Mouse (Mus musculus): ENCODE results near the gene Lclat1.
"Not testable (repeated sequence)": the region's sequence is repeated elsewhere in the genome, so short reads cannot be mapped to it uniquely, and the experiment has no call there.

Lclat1 gene

DNA sequence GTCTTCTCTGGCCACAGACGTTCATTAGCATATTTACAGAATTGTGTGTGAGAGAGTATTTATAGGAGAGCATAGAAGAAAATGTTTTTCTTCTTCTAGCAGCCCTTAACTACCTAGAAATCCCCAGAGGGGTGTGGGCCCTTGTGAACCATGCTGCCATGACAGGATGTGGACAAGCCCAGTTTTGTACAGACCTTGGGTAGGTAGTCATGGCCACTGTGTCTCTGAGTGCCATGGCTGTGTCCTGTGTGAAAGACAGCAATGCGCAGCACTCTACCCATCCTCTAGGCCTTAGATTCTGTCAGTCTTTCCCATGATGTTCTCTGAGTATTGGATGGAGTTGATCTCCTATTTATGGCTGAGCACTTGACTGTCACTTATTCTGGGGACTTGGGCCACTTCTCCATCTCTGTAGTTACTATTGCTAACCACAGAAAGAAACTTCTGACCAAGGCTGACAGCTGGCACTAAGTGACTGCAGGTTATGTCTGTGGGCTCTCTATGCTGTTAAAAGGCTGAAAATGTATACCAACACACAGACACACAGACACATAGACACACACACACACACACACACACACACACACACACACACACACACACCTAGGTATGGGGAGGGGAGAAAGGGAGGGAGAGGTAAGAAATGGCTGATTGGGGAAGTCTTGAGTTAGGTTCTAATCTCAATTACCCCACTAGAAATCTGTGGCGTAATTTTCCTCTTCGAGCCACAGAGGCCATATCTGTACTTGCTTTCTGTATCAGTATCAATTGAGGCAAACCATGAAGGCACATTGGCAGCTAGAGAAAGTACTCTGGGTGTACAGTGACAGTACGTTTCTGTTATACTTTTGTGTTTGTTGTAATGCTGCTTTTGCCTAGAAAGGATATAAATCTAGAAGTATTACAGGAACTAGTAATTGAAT is 29.0 kb downstream of the Lclat1 start:
- DNase-seq (ENCODE audit: low read depth, low spot score), result no peak

DNA sequence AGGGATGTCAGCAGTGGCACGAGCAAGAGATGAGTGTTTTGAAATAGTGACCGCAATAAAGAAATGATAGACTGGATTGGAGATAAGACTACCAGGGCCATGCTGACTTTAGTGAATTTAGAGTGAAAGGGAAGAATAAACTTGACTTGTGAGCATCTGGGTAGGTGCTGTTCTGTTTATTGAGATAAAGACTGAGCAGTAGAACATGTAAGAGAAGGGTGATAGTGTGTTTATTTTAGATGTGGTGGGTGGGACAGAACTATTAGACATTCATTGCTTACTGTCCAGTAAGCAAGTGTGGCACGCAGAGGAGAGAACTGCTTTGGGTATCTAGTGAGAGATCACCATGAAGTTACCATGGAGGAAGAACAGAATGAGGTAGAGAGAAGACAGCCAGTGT is 30.4 kb downstream of the Lclat1 start:
- DNase-seq (ENCODE audit: low read depth, low spot score), result no peak

DNA sequence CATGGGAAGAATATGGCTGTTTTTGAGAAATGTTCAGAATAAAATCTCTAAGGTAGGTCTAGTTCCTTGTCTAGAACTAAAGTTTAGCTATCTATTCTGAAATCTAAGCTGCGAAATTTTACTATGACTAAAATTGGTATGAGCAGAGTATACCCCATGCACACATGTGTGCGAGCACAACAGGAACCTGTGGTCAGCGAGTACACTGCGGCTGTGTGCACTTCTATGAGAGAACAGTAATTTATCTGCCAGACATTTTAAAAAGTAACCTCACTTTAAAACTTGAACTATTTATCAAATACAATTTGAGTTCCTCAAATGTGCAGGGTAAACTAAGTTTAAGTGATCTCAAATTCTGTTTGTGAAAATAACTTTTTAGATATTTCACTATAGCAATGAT is 34.2 kb downstream of the Lclat1 start:
- no peak for DNase-seq (ENCODE audit: low read depth, low spot score)

DNA sequence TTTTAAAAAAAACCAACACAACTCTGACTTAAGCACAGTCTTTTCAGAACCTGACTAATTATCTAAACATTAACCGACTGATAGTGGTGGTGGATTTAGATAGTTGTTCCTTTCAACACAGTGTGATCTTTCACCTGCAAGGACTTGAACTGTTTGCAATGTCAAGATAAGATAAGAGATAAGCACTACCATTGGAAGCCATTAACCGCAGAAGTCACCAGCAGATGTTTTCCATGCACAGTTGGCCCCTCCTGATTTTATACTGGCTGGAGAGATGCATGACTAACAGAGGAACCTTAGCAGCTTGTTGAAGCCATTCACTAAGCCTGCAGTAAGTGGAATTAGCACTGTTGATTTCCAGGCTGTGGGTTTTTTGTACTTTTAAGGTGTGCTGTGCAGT is 34.7 kb downstream of the Lclat1 start:
- DNase-seq (ENCODE audit: low read depth, low spot score), result no peak

DNA sequence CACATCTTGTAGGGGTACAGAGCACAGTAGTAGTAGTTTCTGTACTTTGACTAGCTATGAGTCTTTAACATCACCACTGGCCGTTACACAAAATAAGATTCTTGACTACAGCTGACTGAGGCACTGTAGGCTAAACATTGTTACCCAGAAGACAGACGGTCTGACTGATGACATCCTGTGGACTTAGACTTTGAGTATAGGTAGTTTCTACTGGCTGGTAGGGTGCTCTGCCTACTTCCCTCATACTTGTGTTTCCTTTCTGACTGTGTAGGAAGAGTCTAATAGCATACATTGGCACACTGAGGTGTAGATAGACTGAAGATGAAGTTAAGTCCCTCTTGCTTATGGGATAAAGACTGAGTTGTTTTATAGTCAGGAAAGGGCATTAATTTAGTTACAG is 37.6 kb downstream of the Lclat1 start:
- DNase-seq (ENCODE audit: low read depth, low spot score), result no peak

DNA sequence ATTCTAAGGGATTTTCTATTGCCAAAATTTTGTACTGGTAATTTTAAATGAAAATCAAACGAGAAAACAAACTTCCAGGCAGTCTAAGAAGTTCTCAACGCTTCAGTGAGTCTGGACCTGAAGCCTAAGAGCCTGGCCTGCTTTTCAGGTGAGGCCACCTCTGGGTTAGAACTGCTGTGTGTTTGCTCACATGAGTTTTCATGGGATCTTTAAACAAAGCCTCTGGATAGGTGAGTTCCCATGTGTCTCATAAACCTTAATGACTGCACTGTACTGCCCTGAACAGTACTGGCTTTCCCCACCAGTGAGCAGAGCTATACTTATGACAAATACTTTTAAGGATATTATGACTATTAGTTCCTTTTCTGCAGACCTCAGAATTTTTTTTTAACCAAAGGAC is 40.8 kb downstream of the Lclat1 start:
- no peak for DNase-seq (ENCODE audit: low read depth, low spot score)

DNA sequence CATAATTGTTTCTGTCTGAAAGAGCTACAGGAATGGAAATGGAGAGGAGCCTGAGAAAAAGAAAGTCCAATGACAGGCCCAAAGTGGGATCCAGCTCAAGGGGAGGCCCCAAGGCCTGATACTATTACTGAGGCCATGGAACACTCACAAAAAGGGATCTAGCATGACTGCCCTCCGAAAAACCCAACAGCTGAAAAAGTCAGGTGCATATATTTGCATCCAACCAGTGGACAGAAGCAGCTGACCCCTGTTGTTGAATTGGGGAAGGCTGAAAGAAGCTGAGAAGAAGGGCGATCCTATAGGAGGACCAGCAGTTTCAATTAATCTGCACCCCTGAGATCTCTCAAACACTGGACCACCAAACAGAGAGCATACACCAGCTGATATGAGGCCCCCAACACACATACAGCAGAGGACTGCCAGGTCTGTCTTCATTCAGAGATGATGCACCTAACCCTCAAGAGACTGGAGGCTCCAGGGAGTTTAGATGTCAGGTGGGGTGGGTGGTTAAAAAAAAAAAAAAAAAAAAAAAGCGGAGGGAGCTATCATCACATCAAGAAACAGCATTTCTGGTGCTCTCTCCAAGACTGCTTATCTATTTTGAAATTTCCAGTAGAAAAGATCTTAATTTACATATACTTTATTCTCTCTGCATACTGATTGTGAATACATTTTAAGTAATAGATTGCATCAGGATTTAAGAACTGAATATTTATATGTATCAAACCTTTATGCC is 45.2 kb downstream of the Lclat1 start:
- not testable (repeated sequence) for DNase-seq (ENCODE audit: low read depth, low spot score)

DNA sequence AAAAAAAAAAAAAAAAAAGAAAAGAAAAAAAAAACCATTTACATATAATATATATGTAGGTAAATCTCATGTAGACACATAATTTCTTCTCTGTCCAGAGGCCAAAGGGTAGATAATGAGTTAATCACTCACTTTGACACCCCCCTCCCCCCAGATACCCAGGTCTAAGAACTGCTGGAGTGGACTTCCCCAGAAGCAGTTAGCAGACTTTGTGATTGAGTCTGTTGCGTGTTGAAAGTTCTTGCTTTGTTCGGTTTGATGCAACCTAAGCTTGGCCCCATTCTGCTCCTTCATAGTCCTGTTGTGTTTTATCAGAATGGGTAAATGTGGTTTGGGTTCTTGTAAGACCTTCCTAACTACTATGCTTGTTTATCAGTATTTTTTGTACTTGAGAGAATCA is 45.9 kb downstream of the Lclat1 start:
- DNase-seq (ENCODE audit: low read depth, low spot score), result no peak

DNA sequence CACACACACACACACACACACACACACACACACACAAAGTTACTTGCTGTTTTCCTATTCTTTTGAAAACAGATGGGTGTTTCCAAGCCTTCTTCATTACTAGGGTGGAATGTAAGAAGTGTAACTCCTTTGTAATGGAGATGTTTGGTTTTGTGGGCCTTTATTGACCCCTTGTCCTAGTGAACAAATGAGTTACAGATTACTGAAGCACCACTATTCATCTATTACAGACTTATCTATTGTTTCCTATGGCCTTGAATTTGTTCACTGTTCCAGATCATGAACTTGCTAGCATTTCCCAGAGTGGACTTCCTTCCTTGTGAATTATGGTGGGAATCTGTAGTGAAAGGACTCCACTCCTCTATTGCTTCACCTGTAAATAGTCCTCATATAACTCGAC is 48.8 kb downstream of the Lclat1 start:
- DNase-seq (ENCODE audit: low read depth, low spot score), result no peak

DNA sequence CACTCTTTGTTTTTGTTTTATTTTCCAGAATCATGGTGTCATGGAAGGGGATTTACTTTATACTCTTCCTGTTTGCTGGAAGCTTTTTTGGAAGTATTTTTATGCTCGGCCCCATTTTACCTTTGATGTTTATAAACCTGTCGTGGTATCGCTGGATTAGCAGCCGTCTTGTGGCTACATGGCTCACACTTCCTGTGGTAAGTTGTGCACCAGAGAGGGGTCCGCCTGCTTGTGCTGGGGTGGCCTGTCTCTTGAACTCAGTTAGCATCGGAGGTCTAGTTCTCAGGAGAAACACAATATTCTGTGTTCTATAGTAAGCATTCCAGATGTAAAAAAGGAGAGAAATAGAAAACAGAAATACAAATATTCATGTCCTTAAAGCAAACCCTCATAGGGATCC is 54.0 kb downstream of the Lclat1 start:
- no peak for DNase-seq (ENCODE audit: low read depth, low spot score)

DNA sequence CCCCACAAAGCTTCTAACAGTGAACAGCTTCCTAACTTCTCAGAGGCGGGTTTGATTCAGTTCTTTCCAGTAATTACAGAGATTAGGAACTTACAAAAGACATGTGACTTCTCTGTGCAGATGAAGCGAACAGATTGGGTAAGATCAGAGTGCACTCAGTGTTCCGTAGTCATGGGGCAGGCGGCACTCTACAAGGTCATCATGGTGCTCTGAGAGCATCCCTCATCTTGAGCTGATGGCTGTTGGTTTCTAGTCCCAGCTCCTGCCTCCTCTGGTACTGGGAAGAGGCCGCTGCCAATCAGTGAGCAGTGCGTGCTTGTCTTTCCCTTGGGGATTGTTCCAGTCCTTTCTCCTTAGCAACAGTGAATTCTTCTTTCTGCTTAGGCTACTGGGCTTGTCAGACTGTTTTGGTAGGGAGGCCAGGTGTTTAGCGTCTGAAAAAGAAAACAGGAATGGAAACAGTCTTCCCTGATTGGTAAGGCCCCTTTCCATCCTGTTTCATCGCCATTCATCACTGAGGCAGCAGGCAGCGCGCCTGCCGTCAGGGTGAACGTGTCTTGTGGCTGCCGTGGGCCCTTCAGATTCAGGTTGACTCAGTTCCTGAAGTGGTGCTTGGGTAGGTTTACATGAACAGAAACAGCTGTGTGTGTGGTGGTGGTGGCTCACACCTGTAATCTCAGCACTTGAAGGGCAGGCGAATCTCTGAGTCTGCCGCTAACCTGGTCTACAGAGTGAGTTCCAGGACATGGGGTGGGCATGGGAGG is 54.8 kb downstream of the Lclat1 start:
- DNase-seq (ENCODE audit: low read depth, low spot score), result no peak

DNA sequence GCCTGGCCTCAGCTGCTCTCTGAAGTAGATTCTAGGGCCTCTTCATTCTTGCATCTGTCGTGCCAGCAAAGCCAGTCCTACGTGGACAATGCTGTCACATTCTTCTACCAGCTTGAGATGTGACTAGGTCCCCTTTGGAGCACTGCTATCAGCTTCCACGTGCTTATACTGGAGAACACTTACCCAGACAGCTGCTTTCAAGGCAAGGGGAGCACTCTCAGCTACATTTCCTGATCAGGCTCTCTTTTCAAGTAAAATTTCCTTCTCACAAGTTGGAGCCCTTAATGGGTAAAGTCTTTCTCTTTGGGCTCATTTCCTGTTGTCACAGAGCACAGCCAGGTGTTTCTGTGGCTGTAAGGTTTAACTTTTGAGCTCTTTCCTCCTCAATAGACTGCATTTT is 55.8 kb downstream of the Lclat1 start:
- no peak for DNase-seq (ENCODE audit: low read depth, low spot score)

DNA sequence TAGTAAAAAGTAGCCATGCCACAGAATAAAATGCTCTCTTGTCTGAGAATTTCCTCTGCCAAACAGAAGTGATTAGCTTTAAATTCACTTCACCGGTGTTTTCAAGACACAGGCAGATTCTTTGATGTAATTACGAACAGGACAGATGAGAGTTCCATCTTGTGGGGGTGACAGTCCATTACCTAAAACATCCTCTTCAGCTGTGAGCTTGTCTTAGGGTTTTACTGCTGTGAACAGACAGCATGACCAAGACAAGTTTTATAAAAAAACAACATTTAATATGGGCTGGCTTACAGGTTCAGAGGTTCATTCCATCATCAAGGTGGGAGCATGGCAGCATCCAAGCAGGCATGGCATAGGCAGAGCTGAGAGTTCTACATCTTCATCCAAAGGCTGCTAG is 56.3 kb downstream of the Lclat1 start:
- no peak for DNase-seq (ENCODE audit: low read depth, low spot score)

DNA sequence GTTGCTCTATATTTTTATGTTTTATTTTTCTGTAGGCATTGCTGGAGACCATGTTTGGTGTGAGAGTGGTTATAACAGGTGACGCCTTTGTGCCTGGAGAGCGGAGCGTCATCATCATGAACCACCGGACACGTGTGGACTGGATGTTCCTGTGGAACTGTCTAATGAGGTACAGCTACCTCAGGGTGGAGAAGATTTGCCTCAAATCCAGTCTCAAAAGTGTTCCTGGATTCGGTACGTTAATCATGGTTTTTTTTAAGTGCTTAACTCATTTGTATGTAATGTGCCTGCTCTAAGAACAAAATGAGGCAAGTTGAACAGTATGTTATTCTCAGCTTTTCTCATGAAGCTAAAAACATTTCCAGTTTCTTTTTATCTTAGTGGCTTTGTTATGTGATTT is 61.7 kb downstream of the Lclat1 start:
- DNase-seq (ENCODE audit: low read depth, low spot score), result no peak

DNA sequence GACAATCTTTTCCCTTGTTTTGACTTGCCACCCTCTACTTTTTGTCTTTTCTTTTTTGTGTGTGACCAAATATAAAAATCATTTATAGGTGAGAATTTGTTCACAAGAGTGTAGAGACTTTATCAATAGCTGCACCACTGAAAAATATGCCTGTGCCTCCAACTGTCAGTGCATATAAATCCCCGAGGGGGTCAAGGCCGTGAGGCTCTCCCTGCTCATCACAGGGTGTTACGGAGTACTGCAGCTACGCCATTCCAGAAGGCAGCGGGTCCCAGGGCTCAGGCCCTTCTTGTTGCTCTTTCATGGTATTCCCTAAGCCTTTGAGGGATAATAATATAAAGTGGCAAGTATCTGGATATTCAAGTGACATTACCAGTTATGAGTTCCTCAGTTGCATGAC is 62.4 kb downstream of the Lclat1 start:
- DNase-seq (ENCODE audit: low read depth, low spot score), result no peak

DNA sequence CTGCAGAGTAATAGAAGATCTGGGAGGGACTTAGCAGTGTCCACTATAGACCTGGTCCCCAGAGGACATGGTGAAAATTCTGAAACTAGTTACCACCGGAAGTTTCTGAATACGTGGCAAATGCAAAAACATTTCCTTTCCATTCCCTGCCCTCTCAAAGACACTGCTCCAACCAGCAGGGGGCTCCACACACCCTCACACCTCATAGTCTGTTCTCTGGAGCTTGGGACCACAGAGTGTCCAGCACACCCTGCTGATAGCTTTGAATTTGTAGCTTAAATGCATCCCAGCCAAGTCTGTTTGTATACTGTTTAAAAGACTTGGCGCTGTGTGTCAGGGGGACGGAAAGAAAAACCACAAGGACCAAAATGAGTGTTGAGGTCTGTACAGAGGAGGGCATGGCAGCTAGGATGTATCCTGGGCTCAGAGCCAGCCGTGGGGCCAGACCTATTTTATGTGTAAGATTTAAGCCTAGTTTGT is 66.3 kb downstream of the Lclat1 start:
- DNase-seq (ENCODE audit: low read depth, low spot score), result peak; percentile 33

DNA sequence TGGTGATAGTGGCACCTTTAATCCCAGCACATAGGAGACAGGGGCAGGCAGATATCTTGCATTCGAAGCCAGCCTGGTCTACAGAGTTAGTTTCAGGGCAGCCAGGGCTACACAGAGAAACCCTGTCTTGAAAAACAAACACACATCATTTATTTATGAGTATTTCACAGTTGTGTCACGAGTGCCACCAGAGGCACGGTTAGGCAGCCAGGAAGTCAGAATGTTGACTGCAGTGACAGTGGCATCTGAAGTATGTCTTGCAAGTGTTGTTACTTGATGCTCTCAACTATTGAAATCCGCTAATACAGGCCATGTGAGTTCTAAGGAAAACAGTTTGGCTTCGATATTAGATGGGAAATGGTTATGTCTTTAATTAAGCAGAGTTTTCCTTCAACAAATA is 67.9 kb downstream of the Lclat1 start:
- no peak for DNase-seq (ENCODE audit: low read depth, low spot score)

DNA sequence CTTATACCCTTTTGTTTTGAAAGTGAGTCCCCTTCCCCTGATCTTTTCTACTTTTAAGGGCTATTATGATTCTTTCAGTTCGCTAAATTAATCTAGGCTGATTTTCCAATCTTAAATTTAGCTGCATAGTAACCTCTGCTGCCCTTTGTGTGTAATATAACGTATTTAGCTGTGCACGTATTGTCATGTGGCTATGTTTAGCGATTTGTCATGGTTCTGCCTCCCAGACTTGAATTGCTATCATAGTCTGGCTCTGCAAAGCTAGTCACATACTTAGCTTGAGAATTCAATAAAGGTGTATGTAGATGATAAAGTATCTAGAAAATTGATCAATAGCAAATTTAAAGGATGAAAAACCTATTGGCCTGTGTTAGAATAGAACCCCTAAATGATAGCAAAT is 69.3 kb downstream of the Lclat1 start:
- DNase-seq (ENCODE audit: low read depth, low spot score), result no peak

DNA sequence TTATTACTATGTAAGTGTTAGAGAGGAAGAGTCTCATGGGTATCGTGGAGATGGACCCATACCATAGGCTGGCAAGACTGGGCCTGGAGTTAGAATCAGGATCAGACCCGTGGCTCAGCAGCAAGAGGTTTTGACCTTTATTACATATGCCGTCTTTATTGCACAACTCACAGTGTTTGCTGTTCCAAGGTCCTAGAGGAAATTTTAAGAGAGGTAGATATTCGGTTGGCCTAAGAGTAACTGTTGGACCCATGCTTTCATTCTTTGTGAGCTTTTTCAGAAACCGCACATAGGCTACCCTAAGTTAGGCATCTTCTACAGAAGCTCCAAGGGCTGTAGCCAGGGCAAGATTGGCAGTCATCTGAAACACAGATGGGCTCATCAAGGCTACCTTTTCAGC is 79.1 kb downstream of the Lclat1 start:
- DNase-seq (ENCODE audit: low read depth, low spot score), result no peak

DNA sequence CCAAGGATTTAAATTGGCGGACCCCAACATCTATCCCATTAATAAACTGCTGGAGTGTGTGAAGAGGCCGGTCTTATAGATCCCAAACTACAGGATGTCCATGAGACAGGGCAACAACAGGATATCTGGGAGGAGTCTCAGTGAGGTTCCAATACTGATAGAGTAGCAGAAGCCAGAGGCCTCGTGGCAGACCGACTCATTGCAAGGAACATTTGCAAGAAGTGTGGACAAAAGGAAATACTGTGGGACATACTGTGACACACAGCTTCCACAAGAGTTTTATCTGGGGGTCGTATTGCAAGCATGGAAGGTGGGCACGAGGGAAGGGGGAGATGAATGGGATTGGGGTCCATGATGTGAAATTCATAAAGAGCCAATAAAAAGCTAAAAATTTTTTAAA is 86.4 kb downstream of the Lclat1 start:
- DNase-seq (ENCODE audit: low read depth, low spot score), result no peak

DNA sequence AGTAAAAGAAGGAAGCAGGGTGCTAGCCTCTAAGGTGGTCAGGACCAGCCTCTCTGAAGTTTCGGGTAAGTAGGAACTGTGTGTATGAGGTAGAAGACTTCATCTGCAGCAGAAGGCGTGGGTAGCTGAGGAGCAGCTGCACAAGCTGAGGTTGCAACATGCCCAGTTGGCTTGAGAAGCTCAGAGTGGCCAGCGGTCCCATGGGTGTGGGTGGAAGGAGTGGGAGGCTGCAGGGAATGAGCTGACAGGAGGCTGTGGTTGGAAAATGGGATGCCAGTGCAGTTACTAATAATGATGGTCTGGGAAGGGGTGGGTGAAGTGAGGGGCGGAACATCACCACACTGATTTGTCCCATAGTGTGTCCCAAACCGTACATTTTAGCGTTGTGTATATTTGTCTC is 86.8 kb downstream of the Lclat1 start:
- DNase-seq (ENCODE audit: low read depth, low spot score), result no peak

DNA sequence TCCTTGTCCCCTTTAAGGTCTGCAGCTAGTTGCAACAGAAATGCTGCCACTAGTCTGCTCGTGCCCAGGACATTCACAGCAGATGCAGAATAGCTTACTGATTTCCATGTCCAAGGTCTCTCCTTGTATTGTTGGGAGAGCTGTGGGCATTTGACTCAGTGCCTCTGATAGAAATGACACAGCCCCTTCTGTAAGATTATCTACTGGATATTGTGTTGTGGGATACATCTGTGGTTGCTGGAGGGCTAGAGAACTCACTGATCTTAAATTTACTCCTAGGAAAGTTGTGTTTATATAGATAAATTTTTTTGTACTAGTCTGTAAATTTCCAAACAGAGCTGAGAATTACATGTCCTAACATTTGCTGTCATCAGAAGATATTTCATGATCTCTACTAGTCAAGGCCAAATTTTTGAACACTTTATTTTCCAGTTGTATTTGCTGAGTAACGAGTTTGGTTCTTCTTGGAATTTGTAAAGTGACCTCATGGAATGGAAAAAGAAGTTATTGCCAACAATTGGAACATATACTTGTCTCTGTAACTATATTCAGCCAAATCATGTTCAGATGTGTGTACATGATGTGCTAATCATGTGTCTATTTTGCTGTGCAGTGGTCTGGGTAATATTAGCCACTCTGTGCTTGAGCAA is 87.4 kb downstream of the Lclat1 start:
- DNase-seq (ENCODE audit: low read depth, low spot score), result no peak

All from ES-CJ7 (cell line).